In the genomic region with DNA sequence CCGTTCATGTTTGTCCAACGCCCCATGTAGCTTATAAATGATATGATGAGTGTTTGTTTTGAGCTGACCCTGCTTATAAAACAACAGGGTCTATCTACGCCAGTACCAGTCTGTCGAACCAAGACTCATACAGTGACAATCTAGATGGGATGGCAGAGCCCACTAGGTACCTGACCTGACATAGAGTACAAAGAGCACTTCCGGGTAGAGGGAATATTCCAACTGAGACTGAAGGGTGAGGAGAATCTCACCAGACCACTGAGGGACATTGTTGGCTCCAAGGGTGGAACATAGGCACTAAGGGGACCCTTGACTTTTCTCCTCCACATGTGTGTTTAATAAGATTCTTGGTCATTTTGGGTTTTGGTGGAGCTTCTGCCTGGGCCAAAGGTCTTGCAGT, we compare ENCODE assay signal across 8 mouse cellular contexts. TPM values are rescaled to one million over a fixed set of nuclear protein-coding genes. Genes with fewer than 3 reads are reported as not detected.
A peak's percentile ranks its signal among the peaks of the same experiment; 100 is the strongest.
DNase-seq lines count a peak whose midpoint lies in the region; ATAC-seq and TF ChIP-seq lines count a peak whose summit lies in the region.

No protein-coding gene starts in this region.

- H3K4me2 ChIP-seq in embryonic facial prominence, embryonic 14.5 days (ENCODE audit: low read depth, low read length), result peak overlapping the region; percentile 69
- H3K4me2 ChIP-seq in hindbrain, postnatal 0 days (ENCODE audit: low read depth, low read length), result peak overlapping the region; percentile 80
- peak overlapping the region; percentile 74 for H3K4me2 ChIP-seq in myocyte (ENCODE audit: low read depth)

- no peaks in the 10 kb centered on the region for H3K36me3 ChIP-seq in liver, adult 2 months (ENCODE audit: control insufficient read depth, insufficient read depth, low read length)
- H3K36me3 ChIP-seq in embryonic facial prominence, embryonic 14.5 days (ENCODE audit: control insufficient read depth, insufficient read depth, low read length), result peaks cover 5% of the 10 kb centered on the region; the same call in 1 of the 2 replicates
- H3K36me3 ChIP-seq in hindbrain, postnatal 0 days (ENCODE audit: insufficient read depth, low read length), result no peaks in the 10 kb centered on the region
- H3K36me3 ChIP-seq in myocyte (ENCODE audit: control insufficient read depth, insufficient read depth), result no peaks in the 10 kb centered on the region

- DNase-seq in liver, adult 2 months (ENCODE audit: extremely low read depth, low read depth, low spot score), result peak; percentile 59
- DNase-seq in liver, result no peak
- DNase-seq in embryonic facial prominence, embryonic 14.5 days (ENCODE audit: low spot score), result no peak
- DNase-seq in hindbrain, postnatal 0 days (ENCODE audit: low spot score), result no peak
- no peak for DNase-seq in layer of hippocampus, adult 9-10 months (ENCODE audit: low spot score)
- DNase-seq in right cerebral cortex, postnatal 36 days (ENCODE audit: low spot score in 2 of 2), result no peak
- DNase-seq in retina, postnatal 1 day, result no peak

- H3K27me3 ChIP-seq in liver, adult 2 months (ENCODE audit: control insufficient read depth, insufficient read depth, low read length), result no peaks in the 10 kb centered on the region
- no peaks in the 10 kb centered on the region for H3K27me3 ChIP-seq in embryonic facial prominence, embryonic 14.5 days (replicated peaks; ENCODE audit: control insufficient read depth, insufficient read depth, low read length)
- H3K27me3 ChIP-seq in hindbrain, postnatal 0 days (ENCODE audit: insufficient read depth, low read length), result no peaks in the 10 kb centered on the region
- no peaks in the 10 kb centered on the region for H3K27me3 ChIP-seq in myocyte (ENCODE audit: control insufficient read depth, insufficient read depth, insufficient read length)

- no peak for TF ChIP-seq POLR2A in liver, adult 2 months (IDR thresholded peaks at IDR 0.05; ENCODE audit: extremely low read depth, insufficient read depth, low read length)
- no peak for TF ChIP-seq POLR2A in myocyte (IDR thresholded peaks at IDR 0.05; ENCODE audit: insufficient read length, low read depth)

- H3K9me3 ChIP-seq in embryonic facial prominence, embryonic 14.5 days (ENCODE audit: control insufficient read depth, low read length), result no peaks in the 10 kb centered on the region
- no peaks in the 10 kb centered on the region for H3K9me3 ChIP-seq in hindbrain, postnatal 0 days (ENCODE audit: low read length)

- peak overlapping the region; percentile 96 for H3K27ac ChIP-seq in liver, adult 2 months (replicated peaks; ENCODE audit: insufficient read depth, low read depth, low read length)
- peak overlapping the region; percentile 71 for H3K27ac ChIP-seq in embryonic facial prominence, embryonic 14.5 days (replicated peaks; ENCODE audit: low read depth, low read length)
- H3K27ac ChIP-seq in hindbrain, postnatal 0 days, result peak overlapping the region; percentile 74

- H3K9ac ChIP-seq in liver, adult 2 months (ENCODE audit: low read depth, low read length), result peak overlapping the region; percentile 86
- H3K9ac ChIP-seq in embryonic facial prominence, embryonic 14.5 days (ENCODE audit: low read depth, low read length), result peak overlapping the region; percentile 69
- peak overlapping the region; percentile 59 for H3K9ac ChIP-seq in hindbrain, postnatal 0 days (replicated peaks; ENCODE audit: low read length)

- WGBS in liver, adult 2 months, result 7% methylated on average over 5 of the region's 5 CpGs
- 44% methylated on average over 5 of the region's 5 CpGs for WGBS in embryonic facial prominence, embryonic 14.5 days
- WGBS in hindbrain, postnatal 0 days, result 42% methylated on average over 5 of the region's 5 CpGs

- no peak for TF ChIP-seq CTCF in liver, adult 2 months (IDR thresholded peaks at IDR 0.05; ENCODE audit: low read depth, low read length)
- no peak for TF ChIP-seq CTCF in hindbrain, postnatal 0 days (IDR thresholded peaks at IDR 0.05; ENCODE audit: low read depth)

- H3K79me2 ChIP-seq in liver, adult 2 months (ENCODE audit: control insufficient read depth, insufficient read depth, low read length), result peaks cover 19% of the 10 kb centered on the region; the same call in 1 of the 2 replicates
- peaks cover 55% of the 10 kb centered on the region for H3K79me2 ChIP-seq in myocyte (ENCODE audit: control insufficient read depth, insufficient read depth)

- peak overlapping the region; percentile 59 for H3K4me3 ChIP-seq in liver, adult 2 months (ENCODE audit: insufficient read depth, low read depth, low read length)
- H3K4me3 ChIP-seq in embryonic facial prominence, embryonic 14.5 days (ENCODE audit: low read depth, low read length), result peak overlapping the region; percentile 67
- peak overlapping the region; percentile 55 for H3K4me3 ChIP-seq in hindbrain, postnatal 0 days (ENCODE audit: low read length)
- peak overlapping the region; percentile 73 for H3K4me3 ChIP-seq in myocyte

- ATAC-seq in embryonic facial prominence, embryonic 14.5 days (ENCODE audit: low read depth), result no peak
- ATAC-seq in hindbrain, postnatal 0 days, result no peak

- H3K4me1 ChIP-seq in liver, adult 2 months (ENCODE audit: control insufficient read depth, insufficient read depth, low read length), result peaks cover 39% of the 10 kb centered on the region
- H3K4me1 ChIP-seq in embryonic facial prominence, embryonic 14.5 days (ENCODE audit: control insufficient read depth, insufficient read depth, low read length), result peaks cover 10% of the 10 kb centered on the region
- H3K4me1 ChIP-seq in hindbrain, postnatal 0 days (ENCODE audit: insufficient read depth, low read length), result peaks cover 4% of the 10 kb centered on the region

- peak overlapping the region; percentile 74 for H3ac ChIP-seq in myocyte (ENCODE audit: control insufficient read depth, insufficient read length)

TF ChIP-seq in myocyte, 11 proteins besides CTCF, POLR2A, EP300 and RAD21:
- TF ChIP-seq MYOD1 (IDR thresholded peaks at IDR 0.05; ENCODE audit: control insufficient read depth in 1 of 3, insufficient read length in 2 of 3, low read depth in 2 of 3) (no peak), SRF (IDR thresholded peaks at IDR 0.05; ENCODE audit: control insufficient read depth, insufficient read length, low read depth) (no peak), MYOG (IDR thresholded peaks at IDR 0.05; ENCODE audit: control insufficient read depth in 1 of 3, insufficient read depth in 1 of 3, insufficient read length in 2 of 3, low read depth in 2 of 3) (no peak), E2F4 (IDR thresholded peaks at IDR 0.05; ENCODE audit: insufficient read depth) (no peak), TCF12 (IDR thresholded peaks at IDR 0.05; ENCODE audit: insufficient read depth, poor library complexity, severe bottlenecking) (no peak), REST (IDR thresholded peaks at IDR 0.05; ENCODE audit: insufficient read depth, insufficient read length) (no peak), USF1 (IDR thresholded peaks at IDR 0.05; ENCODE audit: low read depth) (no peak), CEBPB (IDR thresholded peaks at IDR 0.05; ENCODE audit: insufficient read depth, poor library complexity, severe bottlenecking) (no peak), MAX (IDR thresholded peaks at IDR 0.05; ENCODE audit: low read depth) (no peak), POLR2AphosphoS2 (IDR thresholded peaks at IDR 0.05; ENCODE audit: insufficient read length, low read depth) (no peak), TCF3 (IDR thresholded peaks at IDR 0.05; ENCODE audit: insufficient read length, low read depth) (no peak)
TF ChIP-seq in myocyte: peak in this region for 0.

RNA-seq across cellular contexts. Expression of gene Opa3, which starts 1.3 kb away (rescaled TPM):
- 12.9 and 16.0 TPM in 2 replicates for total RNA-seq in liver, adult 2 months (2014; rRNA removed)
- polyA plus RNA-seq in liver, adult 2 months (2012; rRNA removed), result 34.1 and 40.4 TPM in 2 replicates
- polyA plus RNA-seq in embryonic facial prominence, embryonic 14.5 days (2014; fragmentation: Nextera tagmentation; extraction: Ambion mirVana), result 29.7 and 30.2 TPM in 2 replicates
- 44.2 and 47.7 TPM in 2 replicates for total RNA-seq in hindbrain, postnatal 0 days (2014; rRNA removed)
- polyA plus RNA-seq in hindbrain, postnatal 0 days (2015; fragmentation: Nextera tagmentation; extraction: Ambion mirVana), result 34.6 and 37.1 TPM in 2 replicates
- 29.8 TPM for polyA plus RNA-seq in myocyte (2012; fragmentation: generic; extraction: Trizol)

RNA-seq across cellular contexts. Expression of gene Gpr4, which starts 17.1 kb away (rescaled TPM):
- 0.09 and 0.40 TPM in 2 replicates for total RNA-seq in liver, adult 2 months (2014; rRNA removed)
- polyA plus RNA-seq in liver, adult 2 months (2012; rRNA removed), result 1.8 and 2.7 TPM in 2 replicates
- polyA plus RNA-seq in embryonic facial prominence, embryonic 14.5 days (2014; fragmentation: Nextera tagmentation; extraction: Ambion mirVana), result 1.7 and 2.3 TPM in 2 replicates
- total RNA-seq in hindbrain, postnatal 0 days (2014; rRNA removed), result 3.8 and 4.5 TPM in 2 replicates
- 4.1 and 4.4 TPM in 2 replicates for polyA plus RNA-seq in hindbrain, postnatal 0 days (2015; fragmentation: Nextera tagmentation; extraction: Ambion mirVana)
- polyA plus RNA-seq in myocyte (2012; fragmentation: generic; extraction: Trizol), result 0.10 TPM

RNA-seq across cellular contexts. Expression of gene Vasp, which starts 42.2 kb away (rescaled TPM):
- total RNA-seq in liver, adult 2 months (2014; rRNA removed), result 6.3 and 11.3 TPM in 2 replicates
- 24.2 and 37.1 TPM in 2 replicates for polyA plus RNA-seq in liver, adult 2 months (2012; rRNA removed)
- polyA plus RNA-seq in embryonic facial prominence, embryonic 14.5 days (2014; fragmentation: Nextera tagmentation; extraction: Ambion mirVana), result 70.0 and 70.7 TPM in 2 replicates
- 62.6 and 68.3 TPM in 2 replicates for total RNA-seq in hindbrain, postnatal 0 days (2014; rRNA removed)
- polyA plus RNA-seq in hindbrain, postnatal 0 days (2015; fragmentation: Nextera tagmentation; extraction: Ambion mirVana), result 35.5 and 37.0 TPM in 2 replicates
- 189 TPM for polyA plus RNA-seq in myocyte (2012; fragmentation: generic; extraction: Trizol)

RNA-seq across cellular contexts. Expression of gene Ppm1n, which starts 50.5 kb away (rescaled TPM):
- total RNA-seq in liver, adult 2 months (2014; rRNA removed), result 0.20 TPM in 1 of 2 replicates, not detected in the other
- polyA plus RNA-seq in liver, adult 2 months (2012; rRNA removed), result 0.13 TPM in 1 of 2 replicates, not detected in the other
- polyA plus RNA-seq in embryonic facial prominence, embryonic 14.5 days (2014; fragmentation: Nextera tagmentation; extraction: Ambion mirVana), result 0.49 TPM in 1 of 2 replicates, not detected in the other
- 2.1 and 2.9 TPM in 2 replicates for total RNA-seq in hindbrain, postnatal 0 days (2014; rRNA removed)
- polyA plus RNA-seq in hindbrain, postnatal 0 days (2015; fragmentation: Nextera tagmentation; extraction: Ambion mirVana), result 2.0 and 2.5 TPM in 2 replicates
- 0.42 TPM for polyA plus RNA-seq in myocyte (2012; fragmentation: generic; extraction: Trizol)

RNA-seq across cellular contexts. Expression of gene Rtn2, which starts 53.0 kb away (rescaled TPM):
- total RNA-seq in liver, adult 2 months (2014; rRNA removed), result 0.27 and 0.65 TPM in 2 replicates
- 0.62 and 1.1 TPM in 2 replicates for polyA plus RNA-seq in liver, adult 2 months (2012; rRNA removed)
- polyA plus RNA-seq in embryonic facial prominence, embryonic 14.5 days (2014; fragmentation: Nextera tagmentation; extraction: Ambion mirVana), result 53.7 and 57.0 TPM in 2 replicates
- 151 and 155 TPM in 2 replicates for total RNA-seq in hindbrain, postnatal 0 days (2014; rRNA removed)
- polyA plus RNA-seq in hindbrain, postnatal 0 days (2015; fragmentation: Nextera tagmentation; extraction: Ambion mirVana), result 98.4 and 101 TPM in 2 replicates
- 340 TPM for polyA plus RNA-seq in myocyte (2012; fragmentation: generic; extraction: Trizol)
